Mouse (Mus musculus) spleen, postnatal 10 days (tissue): ENCODE results near the gene Gria1.

Experiments
- DNase-seq, 2 experiments: peaks; one replicate each; pipeline ENCODE4 v3.0.0; 2021 to 2022; ENCODE audit warnings: low spot score in 2 of 2

Gria1 gene

DNA sequence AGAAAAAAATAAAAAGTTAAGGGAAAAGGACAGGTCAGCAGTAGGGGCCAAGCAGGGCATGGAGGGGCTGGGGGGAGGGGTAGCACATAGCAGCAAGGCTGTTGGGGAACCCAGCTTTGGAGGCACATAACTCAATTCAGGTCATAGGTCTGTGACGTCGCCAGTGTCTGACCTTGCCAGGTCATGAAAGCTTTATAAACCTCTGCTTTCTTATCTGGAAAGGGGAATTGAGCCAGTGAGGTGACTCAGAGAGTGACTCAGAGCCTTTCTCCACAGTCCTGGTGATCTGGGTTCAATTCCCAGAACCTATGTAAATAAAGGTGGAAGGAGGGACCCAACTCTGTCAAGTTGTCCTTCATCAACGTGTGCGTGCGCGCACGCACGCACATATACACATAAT lies 286.2 kb downstream of the Gria1 start:
- DNase-seq, result no peak

DNA sequence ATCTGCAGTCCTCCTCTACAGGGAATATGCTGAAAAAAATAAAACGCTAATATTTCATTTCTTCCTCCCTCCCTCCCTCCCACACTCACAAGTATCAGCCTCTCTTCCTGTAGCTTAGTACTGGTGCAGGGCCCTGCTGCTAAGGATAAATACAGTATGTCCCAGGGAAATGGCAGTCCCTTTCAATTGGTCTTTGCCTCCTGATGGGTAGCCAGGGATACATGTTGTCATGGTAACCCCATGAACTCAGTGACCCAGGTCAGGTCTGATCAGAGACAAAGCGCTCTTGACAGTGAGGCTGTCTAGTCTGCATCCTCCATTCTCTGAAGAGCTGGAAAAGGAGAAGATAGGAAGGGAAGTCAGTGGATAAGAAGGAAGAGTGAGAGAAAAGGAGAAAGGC lies 287.1 kb downstream of the Gria1 start:
- no peak for DNase-seq

DNA sequence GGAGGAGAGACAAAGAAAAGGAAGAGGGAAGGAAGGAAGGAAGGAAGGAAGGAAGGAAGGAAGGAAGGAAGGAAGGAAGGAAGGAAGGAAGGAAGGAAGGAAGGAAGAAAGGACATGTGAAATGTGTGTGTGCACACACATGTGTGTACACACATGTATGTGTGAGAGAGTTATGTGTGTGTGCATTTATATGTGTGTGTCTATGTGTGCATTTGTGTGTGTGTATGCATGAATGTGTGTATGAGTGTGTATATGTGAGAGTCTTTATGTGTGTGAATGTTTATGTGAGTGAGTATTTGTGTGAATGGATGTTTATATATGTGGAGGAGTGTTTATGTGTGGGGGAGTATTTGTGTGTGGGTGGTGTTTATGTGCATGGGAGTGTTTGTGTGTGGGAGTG lies 287.5 kb downstream of the Gria1 start:
- no peak for DNase-seq

DNA sequence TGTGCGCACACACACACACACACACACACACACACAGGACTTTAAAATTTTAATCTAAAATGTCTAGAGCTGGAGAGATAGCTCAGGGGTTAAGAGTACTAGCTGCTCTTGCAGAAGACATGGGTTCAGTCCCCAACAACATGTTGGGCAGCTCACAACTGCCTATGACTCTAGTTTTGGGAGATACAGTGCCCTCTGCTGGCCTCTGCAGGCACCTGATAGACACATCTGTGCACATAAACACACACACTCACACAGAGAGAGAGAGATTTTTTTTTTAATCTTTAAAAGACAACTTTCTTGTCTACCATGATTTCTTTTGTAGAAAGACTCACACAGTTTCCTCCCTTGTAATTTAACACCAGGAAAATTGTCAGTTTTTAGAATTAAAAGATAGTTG lies 292.4 kb downstream of the Gria1 start:
- DNase-seq, result no peak

GRCm38 (mm10) chr11:57306116-57306515 lies 294.9 kb downstream of the Gria1 start:
- DNase-seq, result no peak

- DNase-seq, result no peak
Measured at GRCm38 (mm10) chr11:57306892-57307291, 295.7 kb downstream of the Gria1 start.

GRCm38 (mm10) chr11:57317063-57317462 lies 305.9 kb downstream of the Gria1 start:
- DNase-seq, result no peak

GRCm38 (mm10) chr11:57317478-57317877 lies 306.3 kb downstream of the Gria1 start:
- no peak for DNase-seq

DNA sequence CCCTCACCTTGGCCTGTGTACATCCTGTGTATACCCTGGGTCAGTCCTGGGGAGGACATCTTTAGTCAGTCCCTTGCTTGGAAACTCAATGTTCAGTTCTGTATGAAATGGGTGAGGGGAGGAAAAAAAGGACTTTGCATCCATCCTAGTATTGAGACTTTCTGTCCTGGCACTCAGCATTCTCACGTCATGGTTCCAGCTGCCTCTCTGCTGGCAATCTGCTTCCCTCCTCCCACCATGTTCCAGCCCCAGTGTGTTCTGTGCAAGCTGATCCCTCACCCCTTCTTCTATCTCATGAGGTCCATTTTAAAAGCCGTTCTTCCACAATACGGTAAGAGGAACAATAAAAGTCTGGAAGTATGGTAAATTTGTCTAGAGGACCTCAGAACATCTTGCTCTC lies 308.2 kb downstream of the Gria1 start:
- no peak for DNase-seq

GRCm38 (mm10) chr11:57324099-57324498 lies 312.9 kb downstream of the Gria1 start:
- no peak for DNase-seq
